Mouse (Mus musculus): ENCODE measurements around the gene Kdm8. TPM values are rescaled to one million over a fixed set of nuclear protein-coding genes. Genes with fewer than 3 reads are reported as not detected.

Gene Kdm8
- polyA plus RNA-seq, 1 experiment from 2014 or later, result 5.9 TPM

DNA sequence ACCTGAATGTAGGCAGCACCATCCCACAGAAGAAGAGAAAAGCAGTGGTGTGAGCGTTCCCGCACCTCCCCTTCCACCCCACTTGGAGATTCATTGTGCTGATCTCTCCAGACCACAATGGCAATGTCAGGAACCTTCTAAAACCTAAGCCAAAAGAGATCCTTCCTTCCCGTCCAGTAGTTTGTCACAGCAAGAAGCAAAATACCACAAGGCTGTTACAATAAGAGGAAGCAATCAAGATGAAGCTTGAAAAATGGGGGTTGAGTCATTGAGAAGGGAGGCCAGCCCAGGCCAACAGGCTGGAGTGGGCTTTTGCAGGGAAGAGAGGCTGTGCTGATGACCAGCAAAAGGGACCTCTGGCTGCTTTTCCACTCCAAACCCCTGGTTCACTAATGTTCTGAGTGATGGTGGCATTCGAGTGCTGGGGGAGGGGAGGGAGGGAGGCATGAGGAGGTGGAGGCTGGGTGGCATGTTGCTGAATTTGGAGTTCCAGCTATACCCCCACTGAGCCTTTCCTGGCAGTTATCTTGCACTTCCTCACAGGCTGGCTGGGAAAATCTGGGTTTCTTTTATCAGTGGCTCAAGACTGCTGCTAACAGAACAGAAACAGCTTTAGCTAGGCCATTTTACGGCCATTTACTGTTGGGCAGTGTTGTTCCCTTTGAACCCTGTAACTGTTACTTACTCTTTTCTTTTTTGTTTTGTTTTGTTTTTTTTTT is 59.1 kb downstream of the Kdm8 start:
- Histone ChIP-seq H3K27ac (ENCODE audit: poor library complexity, severe bottlenecking) (no peak overlapping the region), H3K4me1 (replicated peaks) (peaks cover 7% of the 10 kb centered on the region; the same call in 1 of the 2 replicates), H3K9ac (no peak overlapping the region), H3K4me2 (no peak overlapping the region), H3K9me3 (replicated peaks) (no peaks in the 10 kb centered on the region), H3K27me3 (replicated peaks) (no peaks in the 10 kb centered on the region), H3K4me3 (no peak overlapping the region), H3K36me3 (no peaks in the 10 kb centered on the region)
- ATAC-seq (ENCODE audit: insufficient number of reproducible peaks, low FRiP score), result no peak
- WGBS, result 53% methylated on average over 5 of the region's 5 CpGs

DNA sequence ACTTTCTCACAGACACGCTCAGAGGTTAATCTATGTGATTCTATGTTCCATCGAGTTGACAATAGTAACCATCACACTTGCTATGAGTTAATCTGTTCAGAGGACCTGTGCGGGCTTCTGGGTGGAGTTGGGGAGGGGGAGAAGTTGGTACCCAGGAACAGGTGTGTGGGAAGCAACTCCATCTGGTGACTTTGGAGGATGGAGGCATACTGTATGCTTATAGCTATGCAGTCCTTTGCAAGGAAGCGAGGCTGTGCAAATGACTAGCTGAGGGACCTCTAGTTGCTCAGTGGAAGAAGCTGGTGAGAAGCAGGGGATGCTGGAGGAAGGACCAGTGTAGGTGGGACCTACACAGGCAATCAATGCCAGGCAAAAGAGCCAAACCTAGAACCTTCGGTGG is 60.1 kb downstream of the Kdm8 start:
- Histone ChIP-seq H3K27me3 (replicated peaks) (no peaks in the 10 kb centered on the region), H3K4me1 (replicated peaks) (peaks cover 7% of the 10 kb centered on the region; the same call in 1 of the 2 replicates), H3K4me3 (no peak overlapping the region), H3K27ac (ENCODE audit: poor library complexity, severe bottlenecking) (no peak overlapping the region), H3K9me3 (replicated peaks) (no peaks in the 10 kb centered on the region), H3K4me2 (no peak overlapping the region), H3K36me3 (no peaks in the 10 kb centered on the region), H3K9ac (no peak overlapping the region)
- 86% methylated on average over 5 of the region's 5 CpGs for WGBS
- no peak for ATAC-seq (ENCODE audit: insufficient number of reproducible peaks, low FRiP score)

DNA sequence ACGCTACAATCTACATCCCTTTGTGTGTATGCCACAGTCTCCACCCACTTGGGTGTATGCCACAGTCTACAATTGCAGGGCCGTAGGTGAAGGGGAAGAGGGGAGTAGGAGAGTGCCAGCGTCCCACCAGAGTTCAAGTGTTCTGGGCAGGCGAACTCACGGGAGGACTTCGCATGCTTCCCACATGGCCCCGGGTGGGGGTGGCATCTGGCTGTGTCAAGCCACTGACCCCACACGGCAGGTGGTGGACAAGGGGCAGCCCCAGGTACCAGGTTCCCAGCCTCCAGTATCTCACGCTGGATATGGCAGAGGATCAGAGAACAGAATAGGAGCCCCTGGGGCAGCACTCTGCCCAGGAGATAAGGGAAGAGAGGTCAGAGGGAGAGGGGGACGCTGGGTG is 61.1 kb downstream of the Kdm8 start:
- Histone ChIP-seq H3K27me3 (replicated peaks) (no peaks in the 10 kb centered on the region), H3K9me3 (replicated peaks) (no peaks in the 10 kb centered on the region), H3K4me2 (no peak overlapping the region), H3K4me1 (replicated peaks) (peaks cover 7% of the 10 kb centered on the region; the same call in 1 of the 2 replicates), H3K36me3 (no peaks in the 10 kb centered on the region), H3K4me3 (no peak overlapping the region), H3K27ac (ENCODE audit: poor library complexity, severe bottlenecking) (no peak overlapping the region), H3K9ac (no peak overlapping the region)
- ATAC-seq (ENCODE audit: insufficient number of reproducible peaks, low FRiP score), result no peak
- WGBS, result 79% methylated on average over 10 of the region's 10 CpGs

DNA sequence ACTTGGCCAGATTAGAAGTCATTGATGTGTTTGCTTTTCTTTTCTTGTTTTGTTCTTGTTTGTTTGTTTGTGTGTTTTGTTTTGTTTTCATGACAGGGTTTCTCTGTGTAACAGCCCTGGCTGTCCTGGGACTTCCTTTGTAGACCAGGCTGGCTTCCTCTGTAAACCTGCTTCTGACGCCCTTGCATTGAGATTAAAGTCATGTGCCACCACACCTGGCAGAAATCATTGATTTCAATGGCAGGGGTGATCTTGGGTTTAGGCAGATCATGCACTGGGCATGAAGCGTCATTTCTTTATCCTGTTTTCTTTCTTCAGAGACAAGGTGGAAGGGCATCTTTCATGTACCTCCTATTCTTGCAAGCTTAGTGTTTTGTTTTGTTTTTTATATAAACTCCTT is 62.8 kb downstream of the Kdm8 start:
- Histone ChIP-seq H3K9ac (no peak overlapping the region), H3K36me3 (no peaks in the 10 kb centered on the region), H3K4me3 (no peak overlapping the region), H3K4me1 (replicated peaks) (peaks cover 7% of the 10 kb centered on the region; the same call in 1 of the 2 replicates), H3K9me3 (replicated peaks) (no peaks in the 10 kb centered on the region), H3K27me3 (replicated peaks) (no peaks in the 10 kb centered on the region), H3K4me2 (no peak overlapping the region), H3K27ac (ENCODE audit: poor library complexity, severe bottlenecking) (no peak overlapping the region)
- ATAC-seq (ENCODE audit: insufficient number of reproducible peaks, low FRiP score), result no peak
- WGBS, result 83% methylated on average over 2 of the region's 2 CpGs

DNA sequence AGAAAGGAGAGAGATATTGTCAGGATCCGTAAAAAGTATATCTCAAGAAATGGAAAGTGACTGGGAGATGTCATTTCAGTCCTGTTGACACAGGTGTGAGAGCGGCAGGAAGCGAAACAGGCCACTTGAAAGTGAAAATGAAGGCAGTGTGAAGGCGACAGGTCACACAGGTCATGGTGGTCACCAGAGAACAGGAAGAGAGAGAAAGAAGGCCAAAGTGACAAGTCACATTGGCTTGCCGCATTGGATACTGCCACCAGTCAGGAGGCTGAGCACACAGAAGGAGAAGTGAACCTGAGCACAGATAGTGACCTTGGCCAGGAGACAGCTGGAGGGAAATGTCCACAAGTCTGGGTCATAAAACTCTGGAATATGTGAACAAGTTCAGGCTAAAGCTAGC is 67.0 kb downstream of the Kdm8 start:
- no peak overlapping the region for H3K27ac ChIP-seq (ENCODE audit: poor library complexity, severe bottlenecking)
- no peaks in the 10 kb centered on the region for H3K27me3 ChIP-seq (replicated peaks)
- H3K9ac ChIP-seq, result no peak overlapping the region
- ATAC-seq (ENCODE audit: insufficient number of reproducible peaks, low FRiP score), result no peak
- no peak overlapping the region for H3K4me3 ChIP-seq
- 73% methylated on average over 5 of the region's 5 CpGs for WGBS
- no peaks in the 10 kb centered on the region; the same call in 1 of the 2 replicates for H3K4me1 ChIP-seq (replicated peaks)
- H3K4me2 ChIP-seq, result no peak overlapping the region
- H3K36me3 ChIP-seq, result no peaks in the 10 kb centered on the region
- no peaks in the 10 kb centered on the region for H3K9me3 ChIP-seq (replicated peaks)

DNA sequence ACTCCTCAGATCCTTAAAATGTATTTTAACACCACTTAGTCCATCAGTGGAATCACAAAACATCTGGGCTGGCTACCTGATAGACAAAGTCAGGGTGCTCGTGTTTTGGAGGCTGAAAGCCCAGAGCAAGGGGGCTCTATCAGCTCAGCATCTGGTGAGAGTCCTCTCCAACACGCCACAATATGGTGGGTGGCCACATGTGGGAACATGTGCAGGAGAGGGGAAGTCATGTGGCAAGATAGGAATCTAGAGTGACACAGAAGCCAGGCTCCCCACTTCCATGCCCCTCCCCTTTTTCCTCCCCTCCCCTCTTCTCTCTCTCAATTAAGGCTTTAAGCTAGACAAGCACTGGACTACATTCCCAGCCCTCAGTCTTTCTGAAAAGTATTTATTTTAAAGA is 67.4 kb downstream of the Kdm8 start:
- Histone ChIP-seq H3K4me1 (replicated peaks) (no peaks in the 10 kb centered on the region; the same call in 1 of the 2 replicates), H3K9ac (no peak overlapping the region), H3K9me3 (replicated peaks) (no peaks in the 10 kb centered on the region), H3K27ac (ENCODE audit: poor library complexity, severe bottlenecking) (no peak overlapping the region), H3K4me2 (no peak overlapping the region), H3K27me3 (replicated peaks) (no peaks in the 10 kb centered on the region), H3K36me3 (no peaks in the 10 kb centered on the region), H3K4me3 (no peak overlapping the region)
- ATAC-seq (ENCODE audit: insufficient number of reproducible peaks, low FRiP score), result no peak
- WGBS, result 76% methylated on average over 2 of the region's 2 CpGs

Other genes with a start within 250 kb of the Kdm8 start
- gene Nsmce1, start 46.9 kb downstream of the Kdm8 start, polyA plus RNA-seq (2016; fragmentation: Nextera tagmentation; extraction: Ambion mirVana), result 97.1 and 98.8 TPM in 2 replicates
- 3.5 and 3.8 TPM in 2 replicates for gene Il4ra, start 107.4 kb downstream of the Kdm8 start, polyA plus RNA-seq (2016; fragmentation: Nextera tagmentation; extraction: Ambion mirVana)
- gene Il21r, start 158.8 kb downstream of the Kdm8 start, polyA plus RNA-seq (2016; fragmentation: Nextera tagmentation; extraction: Ambion mirVana), result 0.18 and 0.23 TPM in 2 replicates